Mouse (Mus musculus) heart, adult 10 weeks (tissue): ENCODE data around the gene Fosl1. TPM values are rescaled to one million over a fixed set of nuclear protein-coding genes. Genes with fewer than 3 reads are reported as not detected.

Experiments
- polyA plus RNA-seq: library from polyadenylated mRNA; stranded (reverse); fragments of 350-450 nt; fragmentation: Illumina TruSeq; extraction: RNeasy Lipid Tissue Mini Kit (QIAGEN cat#74804); gene quantifications from one replicate; pipeline ENCODE4 v1.2.3, GENCODE M21; 2014; ENCODE audit warnings: low read depth, low replicate concordance

The Fosl1 gene
- not detected for polyA plus RNA-seq

GRCm38 (mm10) chr19:5447515-5448353, at the start of gene Fosl1:
TSS of gene Fosl1 (plus strand) at chr19:5447547.

GRCm38 (mm10) chr19:5402293-5402692, 45.1 kb upstream of the Fosl1 start, which contains the start of gene Tsga10ip:
TSS of gene Tsga10ip (minus strand) at chr19:5402526.

GRCm38 (mm10) chr19:5424782-5425741, 22.3 kb upstream of the Fosl1 start, which contains the start of the genes Drap1 and AI837181:
TSS of gene Drap1 (minus strand) at chr19:5424979.
TSS of gene AI837181 (plus strand) at chr19:5425144.

GRCm38 (mm10) chr19:5457746-5458442, 10.5 kb downstream of the Fosl1 start, which contains the start of gene Ccdc85b:
TSS of gene Ccdc85b (minus strand) at chr19:5457894.

GRCm38 (mm10) chr19:5460465-5460911, 13.1 kb downstream of the Fosl1 start, which contains the start of gene Fibp:
TSS of gene Fibp (plus strand) at chr19:5460615.

GRCm38 (mm10) chr19:5468374-5468773, 21.0 kb downstream of the Fosl1 start, which contains the start of gene Ctsw:
TSS of gene Ctsw (minus strand) at chr19:5468507.

GRCm38 (mm10) chr19:5473720-5474119, 26.4 kb downstream of the Fosl1 start, which contains the start of gene Efemp2:
TSS of gene Efemp2 (plus strand) at chr19:5473954.

GRCm38 (mm10) chr19:5487768-5488550, 40.6 kb downstream of the Fosl1 start, which contains the start of gene Mus81:
TSS of gene Mus81 (minus strand) at chr19:5488402.

GRCm38 (mm10) chr19:5490313-5490897, 43.1 kb downstream of the Fosl1 start, which contains the start of gene Cfl1:
TSS of gene Cfl1 (plus strand) at chr19:5490455.

GRCm38 (mm10) chr19:5503687-5504086, 56.3 kb downstream of the Fosl1 start, which contains the start of gene 1700020D05Rik:
TSS of gene 1700020D05Rik (minus strand) at chr19:5503787.

Other genes with a start within 250 kb of the Fosl1 start
- 19.3 TPM for gene Pacs1, start 174.4 kb upstream of the Fosl1 start, polyA plus RNA-seq
- gene Sf3b2, start 152.1 kb upstream of the Fosl1 start, polyA plus RNA-seq = 111 TPM
- gene Gal3st3, start 149.2 kb upstream of the Fosl1 start, polyA plus RNA-seq = 16.3 TPM
- gene Catsper1, start 111.8 kb upstream of the Fosl1 start, polyA plus RNA-seq = not detected
- 5.7 TPM for gene Cst6, start 98.0 kb upstream of the Fosl1 start, polyA plus RNA-seq
- gene Eif1ad, start 80.8 kb upstream of the Fosl1 start, polyA plus RNA-seq = 23.0 TPM
- gene Banf1, start 80.4 kb upstream of the Fosl1 start, polyA plus RNA-seq = 122 TPM
- 43.7 TPM for gene Sart1, start 58.8 kb upstream of the Fosl1 start, polyA plus RNA-seq
- not detected for gene Tsga10ip, start 45.0 kb upstream of the Fosl1 start, polyA plus RNA-seq
- gene Drap1, start 22.6 kb upstream of the Fosl1 start, polyA plus RNA-seq = 391 TPM
- gene AI837181, start 22.4 kb upstream of the Fosl1 start, polyA plus RNA-seq = 33.9 TPM
- 6.9 TPM for gene Ccdc85b, start 10.3 kb downstream of the Fosl1 start, polyA plus RNA-seq
- gene Fibp, start 13.1 kb downstream of the Fosl1 start, polyA plus RNA-seq = 44.4 TPM
- gene Ctsw, start 21.0 kb downstream of the Fosl1 start, polyA plus RNA-seq = not detected
- 14.6 TPM for gene Efemp2, start 26.4 kb downstream of the Fosl1 start, polyA plus RNA-seq
- gene Mus81, start 40.9 kb downstream of the Fosl1 start, polyA plus RNA-seq = 33.4 TPM
- gene Cfl1, start 42.9 kb downstream of the Fosl1 start, polyA plus RNA-seq = 173 TPM
- gene 1700020D05Rik, start 56.2 kb downstream of the Fosl1 start, polyA plus RNA-seq = 1.8 TPM
- 10.1 TPM for gene Snx32, start 63.0 kb downstream of the Fosl1 start, polyA plus RNA-seq
- not detected for gene Ovol1, start 113.1 kb downstream of the Fosl1 start, polyA plus RNA-seq
- 1.9 TPM for gene Ap5b1, start 120.5 kb downstream of the Fosl1 start, polyA plus RNA-seq
- 28.9 TPM for gene Rnaseh2c, start 154.3 kb downstream of the Fosl1 start, polyA plus RNA-seq
- gene Kat5, start 162.7 kb downstream of the Fosl1 start, polyA plus RNA-seq = 30.9 TPM
- 30.4 TPM for gene Rela, start 189.9 kb downstream of the Fosl1 start, polyA plus RNA-seq
- gene Sipa1, start 216.2 kb downstream of the Fosl1 start, polyA plus RNA-seq = 16.2 TPM
- 22.2 TPM for gene Map3k11, start 241.2 kb downstream of the Fosl1 start, polyA plus RNA-seq
- gene Pcnx3, start 241.4 kb downstream of the Fosl1 start, polyA plus RNA-seq = 22.7 TPM